Mouse (Mus musculus) macrophage (primary cell): ENCODE measurements around the gene Krt9. TPM values are rescaled to one million over a fixed set of nuclear protein-coding genes. Genes with fewer than 3 reads are reported as not detected.
"Not testable (repeated sequence)": the region's sequence is repeated elsewhere in the genome, so short reads cannot be mapped to it uniquely, and the experiment has no call there.

Experiments
- H3K27ac ChIP-seq: fragments of 350-480 bp; formaldehyde crosslinking; 2 replicates; pipeline ENCODE4 v1.9.0; 2021
- H3K36me3 ChIP-seq: fragments of 350-480 bp; formaldehyde crosslinking; 2 replicates; pipeline ENCODE4 v1.9.0; 2021; ENCODE audit errors: inconsistent target
- H3K4me3 ChIP-seq: fragments of 350-480 bp; formaldehyde crosslinking; 2 replicates; pipeline ENCODE4 v1.9.0; 2021; ENCODE audit errors: inconsistent target
- H3K79me2 ChIP-seq: fragments of 350-480 bp; formaldehyde crosslinking; 2 replicates; pipeline ENCODE4 v1.9.0; 2021; ENCODE audit errors: inconsistent target
- WGBS: methylation state at CpG from one replicate; pipeline ENCODE4 v1.1.7; 2026; ENCODE audit warnings: inconsistent platforms; ENCODE audit not compliant: missing documents; 5-methylcytosine and 5-hydroxymethylcytosine counted together
- polyA plus RNA-seq: library from polyadenylated mRNA; stranded (reverse); fragments of 250-400 nt; gene quantifications from 3 replicates; pipeline ENCODE4 v1.2.4, GENCODE M21; 2018; ENCODE audit warnings: inconsistent platforms
- total RNA-seq, 78 experiments: library from RNA; depleted of rRNA; stranded (reverse); fragments of 250-400 nt; gene quantifications; 1 replicate in 9 of 78; 2 replicates in 24 of 78; 3 replicates in 43 of 78; 4 replicates in 2 of 78; pipeline ENCODE4 v1.2.4; 2018; ENCODE audit warnings: inconsistent platforms in 56 of 78

Krt9 gene
- not detected for total RNA-seq (2018; cell fraction: chromatin; rRNA removed)
- not detected for total RNA-seq (2018; cell fraction: cytosol; rRNA removed)
- not detected for total RNA-seq (2018; cell fraction: nucleus; rRNA removed)
- not detected in 3 replicates for polyA plus RNA-seq

- Histone ChIP-seq H3K27ac (no peak within 1 kb of the TSS), H3K36me3 (no peaks in the 10 kb centered on the region), H3K4me3 (no peak within 1 kb of the TSS), H3K79me2 (no peaks in the 10 kb centered on the region)
- 50% methylated on average over 9 of the region's 9 CpGs for WGBS
Observed at GRCm38 (mm10) chr11:100192992-100193391, at the start of gene Krt9. Krt9 (minus strand) TSS chr11:100193246.

- H3K36me3 ChIP-seq, H3K27ac ChIP-seq, H3K4me3 ChIP-seq, H3K79me2 ChIP-seq: not testable (repeated sequence)
- 97% methylated on average over 4 of the region's 4 CpGs for WGBS
Observed at GRCm38 (mm10) chr11:100240272-100240671, 47.2 kb upstream of the Krt9 start.

GRCm38 (mm10) chr11:100221741-100222140, 28.7 kb upstream of the Krt9 start:
- 74% methylated on average over 8 of the region's 8 CpGs for WGBS
- H3K36me3 ChIP-seq, result no peaks in the 10 kb centered on the region
- no peak overlapping the region for H3K4me3 ChIP-seq
- H3K27ac ChIP-seq, result no peak overlapping the region
- H3K79me2 ChIP-seq, result no peaks in the 10 kb centered on the region

GRCm38 (mm10) chr11:100219304-100219703, 26.3 kb upstream of the Krt9 start:
- Histone ChIP-seq H3K27ac (no peak overlapping the region), H3K4me3 (no peak overlapping the region), H3K79me2 (no peaks in the 10 kb centered on the region), H3K36me3 (no peaks in the 10 kb centered on the region)
- WGBS, result 66% methylated on average over 4 of the region's 4 CpGs

GRCm38 (mm10) chr11:100208542-100208941, 15.5 kb upstream of the Krt9 start:
- Histone ChIP-seq H3K36me3 (no peaks in the 10 kb centered on the region), H3K4me3 (no peak overlapping the region), H3K27ac (no peak overlapping the region), H3K79me2 (no peaks in the 10 kb centered on the region)
- WGBS, result 57% methylated on average over 6 of the region's 6 CpGs

- 82% methylated on average over 8 of the region's 8 CpGs for WGBS
- Histone ChIP-seq H3K4me3 (no peak within 1 kb of the TSS), H3K27ac (no peak within 1 kb of the TSS), H3K79me2 (no peaks in the 10 kb centered on the region), H3K36me3 (no peaks in the 10 kb centered on the region)
Observed at GRCm38 (mm10) chr11:100207498-100207897, 14.5 kb upstream of the Krt9 start, which contains the start of gene Krt14. Krt14 (minus strand) TSS chr11:100207548.

GRCm38 (mm10) chr11:100203448-100203847, 10.4 kb upstream of the Krt9 start:
- Histone ChIP-seq H3K4me3 (no peak overlapping the region), H3K79me2 (no peaks in the 10 kb centered on the region), H3K36me3 (no peaks in the 10 kb centered on the region), H3K27ac (no peak overlapping the region)
- 19% methylated on average over 6 of the region's 6 CpGs for WGBS

- no peak overlapping the region for H3K4me3 ChIP-seq
- no peak overlapping the region for H3K27ac ChIP-seq
- H3K36me3 ChIP-seq, result no peaks in the 10 kb centered on the region
- no peaks in the 10 kb centered on the region for H3K79me2 ChIP-seq
- 80% methylated on average over 4 of the region's 4 CpGs for WGBS
Observed at GRCm38 (mm10) chr11:100202906-100203305, 9.9 kb upstream of the Krt9 start.

GRCm38 (mm10) chr11:100200104-100200820, 7.2 kb upstream of the Krt9 start:
- WGBS, result 55% methylated on average over 8 of the region's 8 CpGs
- Histone ChIP-seq H3K4me3 (no peak overlapping the region), H3K36me3 (no peaks in the 10 kb centered on the region), H3K27ac (no peak overlapping the region), H3K79me2 (no peaks in the 10 kb centered on the region)

GRCm38 (mm10) chr11:100198666-100199065, 5.6 kb upstream of the Krt9 start:
- 53% methylated on average over 4 of the region's 4 CpGs for WGBS

GRCm38 (mm10) chr11:100191820-100192219, 1.2 kb downstream of the Krt9 start:
- Histone ChIP-seq H3K27ac (no peak overlapping the region), H3K36me3 (no peaks in the 10 kb centered on the region), H3K4me3 (no peak overlapping the region), H3K79me2 (no peaks in the 10 kb centered on the region)
- WGBS, result 96% methylated on average over 3 of the region's 3 CpGs

More at GRCm38 (mm10) chr11:100198666-100199065, 5.6 kb upstream of the Krt9 start:
- Histone ChIP-seq H3K79me2 (no peaks in the 10 kb centered on the region), H3K36me3 (no peaks in the 10 kb centered on the region), H3K4me3 (no peak overlapping the region), H3K27ac (no peak overlapping the region)

GRCm38 (mm10) chr11:100186736-100187135, 6.3 kb downstream of the Krt9 start:
- Histone ChIP-seq H3K4me3 (no peak overlapping the region), H3K79me2 (no peaks in the 10 kb centered on the region), H3K27ac (no peak overlapping the region), H3K36me3 (no peaks in the 10 kb centered on the region)
- WGBS, result 89% methylated on average over 8 of the region's 8 CpGs

- no peak overlapping the region for H3K4me3 ChIP-seq
- H3K79me2 ChIP-seq, result no peaks in the 10 kb centered on the region
- H3K36me3 ChIP-seq, result no peaks in the 10 kb centered on the region
- 32% methylated on average over 7 of the region's 7 CpGs for WGBS
- no peak overlapping the region for H3K27ac ChIP-seq
Observed at GRCm38 (mm10) chr11:100181725-100182124, 11.3 kb downstream of the Krt9 start.

GRCm38 (mm10) chr11:100179260-100179659, 13.8 kb downstream of the Krt9 start:
- Histone ChIP-seq H3K79me2 (no peaks in the 10 kb centered on the region), H3K4me3 (no peak overlapping the region), H3K36me3 (no peaks in the 10 kb centered on the region), H3K27ac (no peak overlapping the region)
- WGBS, result 89% methylated on average over 3 of the region's 3 CpGs

GRCm38 (mm10) chr11:100178307-100178706, 14.7 kb downstream of the Krt9 start:
- H3K36me3 ChIP-seq, result no peaks in the 10 kb centered on the region
- 83% methylated on average over 5 of the region's 5 CpGs for WGBS
- no peak overlapping the region for H3K27ac ChIP-seq
- no peaks in the 10 kb centered on the region for H3K79me2 ChIP-seq
- no peak overlapping the region for H3K4me3 ChIP-seq
